Mouse (Mus musculus): Measurements from ENCODE around the gene Adk.

DNA sequence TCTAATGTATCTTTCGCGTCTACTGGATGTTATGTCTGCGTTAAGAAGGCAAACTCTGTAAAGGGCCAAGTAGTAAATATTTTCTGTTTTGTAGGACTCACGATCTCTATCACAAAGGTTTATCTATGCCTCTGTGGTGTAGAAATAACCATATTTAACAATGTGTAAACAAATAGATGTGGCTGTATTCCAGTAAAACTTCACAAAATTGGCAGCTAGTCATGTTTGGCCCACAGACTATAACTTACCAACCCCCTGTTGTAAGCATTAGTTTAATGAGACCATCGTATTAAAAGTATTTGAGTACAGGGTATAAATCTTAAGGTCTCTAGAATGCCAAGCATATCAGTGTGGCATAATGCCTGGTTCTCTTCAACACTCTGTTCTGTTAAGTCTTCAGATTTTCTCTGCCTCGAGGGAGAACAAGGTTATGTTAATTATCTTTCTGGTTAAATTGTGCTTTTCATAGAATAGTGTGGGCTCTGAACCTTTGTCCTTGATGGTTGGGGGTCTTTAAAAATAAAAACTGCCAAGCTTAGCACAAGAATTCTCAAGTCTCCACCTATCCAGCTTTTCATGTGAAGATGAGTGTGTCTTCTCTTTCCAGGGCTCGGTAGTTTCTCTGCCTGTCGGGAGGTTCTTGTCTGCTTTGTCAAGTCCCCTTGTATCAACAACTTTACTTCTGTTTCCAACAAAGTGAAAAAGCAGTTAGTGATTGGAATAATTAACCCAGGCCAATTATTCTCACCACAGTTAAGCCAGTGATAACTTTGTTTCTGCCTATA lies 350.4 kb downstream of the Adk start:
- TF ChIP-seq POLR2A (IDR thresholded peaks at IDR 0.05; ENCODE audit: control insufficient read depth, low read depth, low read length) (no peak), CTCF (IDR thresholded peaks at IDR 0.05; ENCODE audit: control insufficient read depth, insufficient read depth, insufficient replicate concordance, low read depth, low read length) (no peak)
